Mouse (Mus musculus) spleen, postnatal 14 days (tissue): ENCODE data around the gene Gpr33.

Experiments used
- DNase-seq, 2 experiments: peaks; one replicate each; pipeline ENCODE4 v3.0.0; 2021 to 2022; ENCODE audit warnings: low spot score in 2 of 2

The Gpr33 gene

DNA sequence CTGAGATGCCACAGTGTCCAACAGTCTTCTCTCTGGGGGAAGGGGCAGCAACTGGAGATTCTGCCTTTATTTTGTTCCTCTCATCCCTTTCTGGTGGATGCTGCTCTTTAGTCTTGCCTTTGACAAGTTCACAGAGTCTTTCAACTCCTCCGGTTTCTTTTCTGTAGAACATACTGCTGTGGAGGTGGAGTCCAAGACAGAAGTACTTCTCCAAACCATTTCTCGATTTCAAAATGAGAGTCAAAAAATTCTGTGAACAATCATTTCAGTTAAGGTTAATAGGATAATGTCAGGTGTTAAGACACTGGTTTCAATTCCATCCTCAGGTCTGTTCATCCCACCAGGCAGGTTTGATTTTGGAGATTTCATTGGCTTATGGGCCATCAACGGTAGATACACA, at the start of gene Gpr33:
Gpr33 (minus strand) TSS at position 101 of the 400 bp plus-strand sequence.
- no peak for DNase-seq

GRCm38 (mm10) chr12:52049324-52049723, 21.5 kb upstream of the Gpr33 start:
- DNase-seq, result no peak

- DNase-seq, result no peak
Measured at GRCm38 (mm10) chr12:52046371-52046770, 18.5 kb upstream of the Gpr33 start.

DNA sequence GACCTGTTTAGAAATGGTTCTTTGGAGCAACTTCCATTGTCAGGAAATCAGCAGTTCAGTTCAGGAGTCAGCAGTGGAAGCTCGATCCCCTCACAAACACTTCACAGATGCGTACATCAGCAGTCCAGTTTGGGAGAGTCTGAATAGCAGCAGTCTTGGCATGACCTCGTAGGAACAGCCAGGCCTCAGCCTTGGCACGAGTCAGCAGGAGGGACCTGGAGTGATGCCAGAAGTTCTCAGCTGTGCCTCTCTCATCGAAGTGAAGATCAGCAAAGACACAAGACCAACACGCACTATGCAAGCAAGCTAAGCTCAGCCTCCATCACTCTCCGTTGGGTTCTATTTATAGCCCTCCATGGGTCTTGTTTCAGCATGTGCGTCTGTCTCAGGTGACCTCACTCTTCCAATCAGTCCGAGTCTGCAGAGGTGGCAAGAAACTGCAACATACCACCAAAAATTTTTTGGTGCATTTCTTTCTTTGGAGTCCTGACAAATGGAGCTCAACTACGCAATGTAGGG, 15.0 kb upstream of the Gpr33 start:
- no peak for DNase-seq

- DNase-seq, result no peak
Measured at GRCm38 (mm10) chr12:52038352-52038751, 10.5 kb upstream of the Gpr33 start.

DNA sequence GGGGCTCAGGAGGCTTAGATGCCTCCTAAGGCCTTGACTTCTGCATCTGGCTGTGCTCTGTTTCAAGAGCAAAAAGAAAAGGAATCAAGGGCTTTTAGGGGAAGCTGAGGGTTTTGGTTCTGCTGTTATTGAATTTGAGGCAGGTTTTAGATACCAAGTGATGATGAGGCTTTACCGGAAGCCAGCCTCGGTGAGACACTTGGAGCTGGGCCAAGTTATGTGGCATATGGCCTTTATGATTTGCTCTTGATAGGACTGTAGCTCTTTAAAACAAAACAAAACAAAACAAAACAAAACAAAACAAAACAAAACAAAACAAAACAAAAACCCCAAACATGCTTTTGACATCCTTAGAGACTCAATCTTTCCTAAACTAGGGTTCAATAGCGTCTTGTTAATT, 7.1 kb upstream of the Gpr33 start:
- no peak for DNase-seq

GRCm38 (mm10) chr12:52032276-52032675, 4.4 kb upstream of the Gpr33 start:
- DNase-seq, result no peak

- no peak for DNase-seq
Measured at GRCm38 (mm10) chr12:52014494-52015029, 13.3 kb downstream of the Gpr33 start.

DNA sequence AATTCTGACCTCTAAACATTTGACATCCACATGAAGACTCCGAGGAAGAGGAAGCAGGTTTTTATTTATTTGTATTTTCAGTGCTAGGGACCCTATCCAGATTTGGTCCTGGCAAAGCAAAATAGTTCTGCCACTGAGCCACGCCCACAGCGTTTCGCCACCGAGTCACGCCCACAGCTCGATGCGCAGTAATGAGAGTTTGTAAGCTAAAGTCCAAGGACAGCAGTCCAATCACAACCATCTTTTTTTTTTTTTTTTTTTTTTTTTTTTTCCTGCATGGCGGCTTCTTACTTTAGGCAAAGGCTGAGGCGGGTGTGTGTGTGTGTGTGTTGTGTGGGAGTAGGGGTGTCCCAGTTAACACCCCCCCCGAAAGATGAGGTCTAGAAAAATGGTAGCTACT, 13.8 kb downstream of the Gpr33 start:
- DNase-seq, result no peak

DNA sequence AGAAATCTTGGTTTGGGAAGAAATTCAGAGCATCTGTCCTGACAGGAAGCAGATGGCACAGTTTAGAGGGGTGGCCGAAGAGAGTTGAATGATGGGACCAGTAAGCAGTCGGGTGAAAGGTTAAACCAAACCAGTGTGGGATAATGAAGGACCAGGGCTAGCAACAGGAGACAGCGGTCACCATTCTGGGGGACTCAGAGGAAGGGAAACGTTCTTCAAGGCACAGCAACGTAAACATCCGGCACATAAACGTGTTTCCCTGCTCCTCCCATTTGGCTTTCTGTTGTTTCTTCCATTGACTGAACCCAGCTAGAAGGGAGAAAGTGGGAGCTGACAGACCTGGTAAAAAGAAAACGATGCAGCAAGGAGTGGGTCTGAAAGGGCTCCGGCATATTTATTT, 14.6 kb downstream of the Gpr33 start:
- DNase-seq, result no peak

DNA sequence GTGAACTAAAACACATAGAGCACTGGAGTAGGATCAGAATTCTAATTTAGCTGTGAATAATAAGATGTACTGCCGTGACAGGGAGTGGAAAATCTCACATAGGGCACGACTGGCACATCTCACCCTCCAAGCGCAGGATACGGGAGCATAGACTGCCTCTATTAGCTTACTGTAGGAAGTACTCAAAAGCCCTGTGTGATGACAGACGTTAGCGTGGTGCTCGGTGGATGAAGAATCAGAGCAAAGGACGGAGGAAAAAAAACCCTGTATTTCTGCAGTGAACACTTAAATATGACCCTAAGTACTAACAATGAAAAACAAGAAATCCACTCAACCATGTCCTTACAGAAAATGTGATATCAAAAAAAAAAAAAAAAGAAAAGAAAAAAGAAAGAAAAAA, 15.7 kb downstream of the Gpr33 start:
- DNase-seq, result no peak

DNA sequence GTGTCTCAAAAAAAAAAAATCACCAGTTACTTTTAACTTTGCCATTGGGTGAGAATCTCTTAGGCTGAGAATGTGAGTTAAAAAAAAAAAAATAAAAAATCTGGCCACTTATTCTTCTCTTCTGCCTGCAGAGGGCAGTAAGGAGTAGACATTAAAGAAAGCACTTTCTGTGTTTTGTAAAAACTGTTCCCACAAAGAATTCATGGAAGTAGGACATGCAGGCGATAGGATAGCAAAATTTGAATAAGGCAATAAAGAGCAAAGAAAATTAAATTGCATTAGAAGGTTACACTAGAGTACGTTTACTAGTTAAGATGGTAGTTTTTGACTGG, 17.3 kb downstream of the Gpr33 start:
- no peak for DNase-seq

DNA sequence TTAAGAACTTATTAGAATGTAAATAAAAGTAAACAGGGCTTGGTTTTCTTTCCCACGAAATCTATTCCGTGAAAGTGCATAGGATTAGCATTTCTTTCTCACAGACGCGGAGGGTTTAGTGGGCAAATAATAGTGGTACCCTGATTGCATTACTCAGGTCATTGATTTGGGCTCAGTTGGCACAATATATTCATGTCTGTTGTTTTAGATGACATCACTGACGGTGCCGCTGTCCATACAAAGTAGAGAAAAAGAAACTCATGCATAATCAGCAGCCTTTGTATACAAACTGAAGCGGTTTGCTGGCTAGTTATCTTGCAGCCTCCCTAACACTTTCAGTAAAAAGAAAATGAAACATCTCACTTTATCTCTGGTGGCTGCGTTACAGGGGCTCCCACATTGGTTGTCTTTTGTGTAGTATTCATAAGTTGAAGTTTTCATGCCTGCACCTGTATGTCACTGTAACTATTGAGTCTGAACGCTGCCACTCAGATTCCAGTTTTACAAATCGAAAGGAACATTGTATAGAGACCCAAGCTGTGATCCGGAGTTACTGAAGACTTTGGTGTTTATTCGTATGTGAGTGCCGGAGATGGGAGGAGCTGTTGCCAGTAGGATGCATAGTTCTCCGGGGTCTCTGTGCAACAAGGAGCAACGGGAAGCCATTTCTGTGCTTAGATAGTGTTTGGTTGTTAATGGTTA, 17.8 kb downstream of the Gpr33 start:
- DNase-seq, result no peak

- DNase-seq, result no peak
Measured at GRCm38 (mm10) chr12:52006633-52006994, 21.2 kb downstream of the Gpr33 start.

GRCm38 (mm10) chr12:52005877-52006632, 21.8 kb downstream of the Gpr33 start, which contains the start of gene Dtd2:
Gene Dtd2, minus strand, starts transcription at chr12:52006501.
- DNase-seq, result peak; percentile 88 to 94

DNA sequence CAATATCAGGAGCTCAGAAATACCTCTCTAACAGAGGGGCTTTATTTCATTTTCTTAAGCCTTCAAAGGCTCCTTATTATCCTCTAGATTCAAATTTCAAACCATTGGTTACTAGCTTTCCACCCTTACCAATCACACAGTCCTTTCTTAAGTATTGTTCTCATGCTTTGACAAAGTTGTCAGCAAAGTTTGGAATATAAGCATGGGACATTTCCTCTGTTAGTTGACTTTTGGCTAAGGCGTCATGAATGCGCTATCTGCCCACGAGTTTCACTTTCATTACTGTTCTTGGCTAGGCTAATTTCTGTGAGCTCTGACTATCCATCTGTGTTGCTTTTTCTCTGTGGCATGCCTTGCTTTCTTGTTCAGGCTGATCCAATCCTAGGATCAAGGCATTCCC, 25.1 kb downstream of the Gpr33 start:
- DNase-seq, result no peak

GRCm38 (mm10) chr12:52001544-52001943, 26.3 kb downstream of the Gpr33 start:
- DNase-seq, result peak in 1 of 2 experiments; percentile 48

DNA sequence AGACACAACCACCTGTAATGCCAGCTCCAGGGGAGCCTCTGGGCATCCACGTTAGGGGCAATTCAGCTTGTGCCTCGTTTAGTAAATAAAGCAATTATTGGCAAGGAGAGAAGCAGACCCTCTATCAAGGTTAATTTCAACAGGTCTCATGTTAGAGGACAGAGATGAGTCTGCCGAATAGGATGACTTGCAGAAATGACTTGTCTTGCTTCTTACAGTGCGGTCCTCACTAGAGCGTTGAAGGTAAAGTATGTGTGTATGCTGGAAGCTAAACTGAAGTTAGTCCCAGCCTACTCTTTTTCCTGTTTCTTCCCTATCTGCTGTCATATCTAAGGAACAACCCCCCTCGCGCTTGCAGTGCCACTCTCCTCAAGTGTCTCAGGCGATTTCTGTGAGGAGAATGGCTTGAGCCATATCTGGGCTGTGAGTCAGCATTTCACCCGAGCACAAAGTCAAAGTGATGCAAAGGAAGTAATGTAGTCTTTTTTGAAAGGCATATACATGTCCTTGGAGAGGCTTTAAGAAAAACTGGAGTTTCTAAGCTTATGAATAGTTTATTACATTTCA, 29.4 kb downstream of the Gpr33 start:
- DNase-seq, result no peak

GRCm38 (mm10) chr12:51995738-51996536, 31.9 kb downstream of the Gpr33 start:
- DNase-seq, result no peak

- no peak for DNase-seq
Measured at GRCm38 (mm10) chr12:51990629-51991028, 37.2 kb downstream of the Gpr33 start.

GRCm38 (mm10) chr12:51988536-51988935, 39.3 kb downstream of the Gpr33 start:
- no peak for DNase-seq

- DNase-seq, result no peak
Measured at GRCm38 (mm10) chr12:51985826-51986225, 42.0 kb downstream of the Gpr33 start.
